Mouse (Mus musculus) thymus, adult 2 months (tissue): ENCODE data around the gene Sycp2l. TPM values are rescaled to one million over a fixed set of nuclear protein-coding genes. Genes with fewer than 3 reads are reported as not detected.

Source experiments
- DNase-seq: peaks from one replicate; pipeline ENCODE4 v3.0.0; 2021
- H3K27ac ChIP-seq: fragments of 200-500 bp; 2 replicates; pipeline ENCODE4 v1.5.1; 2012; ENCODE audit warnings: low read length, control low read depth; ENCODE audit not compliant: control insufficient read depth, insufficient read depth
- H3K27me3 ChIP-seq: fragments of 200-500 bp; 2 replicates; pipeline ENCODE4 v1.6.1; 2012; ENCODE audit warnings: mild to moderate bottlenecking, low read length, moderate library complexity, mixed read lengths; ENCODE audit not compliant: control insufficient read depth, insufficient read depth
- H3K36me3 ChIP-seq: fragments of 200-500 bp; 2 replicates; pipeline ENCODE4 v1.6.1; 2012; ENCODE audit warnings: mild to moderate bottlenecking, low read length, moderate library complexity; ENCODE audit not compliant: control insufficient read depth, insufficient read depth
- H3K4me1 ChIP-seq: fragments of 200-500 bp; replicated peaks from 2 replicates; pipeline ENCODE4 v1.6.1; 2012; ENCODE audit warnings: low read length; ENCODE audit not compliant: control insufficient read depth, insufficient read depth
- H3K4me3 ChIP-seq: fragments of 200-500 bp; 2 replicates; pipeline ENCODE4 v1.5.1; 2012; ENCODE audit warnings: mild to moderate bottlenecking, low read length, control low read depth, moderate library complexity; ENCODE audit not compliant: control insufficient read depth, insufficient read depth
- CTCF ChIP-seq: fragments of 200-500 bp; IDR thresholded peaks from 2 replicates; pipeline ENCODE4 v1.5.1; 2012; ENCODE audit warnings: mild to moderate bottlenecking, control low read depth, low read length, moderate library complexity, borderline replicate concordance; ENCODE audit not compliant: control insufficient read depth, poor library complexity, insufficient read depth; ENCODE audit errors: extremely low read depth
- POLR2A ChIP-seq: fragments of 200-500 bp; IDR thresholded peaks from 2 replicates; pipeline ENCODE4 v1.6.1; 2012; ENCODE audit warnings: mild to moderate bottlenecking, low read length, control low read depth, moderate library complexity; ENCODE audit not compliant: control insufficient read depth, poor library complexity, insufficient read depth; ENCODE audit errors: extremely low read depth
- WGBS: fragments of 180-500 bp; shearing (Covaris S2); methylation state at CpG from one replicate; pipeline ENCODE4 v1.1.7; 2018; 5-methylcytosine and 5-hydroxymethylcytosine counted together
- polyA plus RNA-seq: library from polyadenylated mRNA; depleted of rRNA; stranded (reverse); fragments of >200 nt; gene quantifications from 2 replicates; pipeline ENCODE4 v1.2.3, GENCODE M21; 2012; rRNA removed

Gene Sycp2l
- polyA plus RNA-seq, 1 experiment = 0.03 TPM

- no peak for DNase-seq
Observed at GRCm38 (mm10) chr13:41219056-41219455, 104.9 kb downstream of the Sycp2l start.

DNA sequence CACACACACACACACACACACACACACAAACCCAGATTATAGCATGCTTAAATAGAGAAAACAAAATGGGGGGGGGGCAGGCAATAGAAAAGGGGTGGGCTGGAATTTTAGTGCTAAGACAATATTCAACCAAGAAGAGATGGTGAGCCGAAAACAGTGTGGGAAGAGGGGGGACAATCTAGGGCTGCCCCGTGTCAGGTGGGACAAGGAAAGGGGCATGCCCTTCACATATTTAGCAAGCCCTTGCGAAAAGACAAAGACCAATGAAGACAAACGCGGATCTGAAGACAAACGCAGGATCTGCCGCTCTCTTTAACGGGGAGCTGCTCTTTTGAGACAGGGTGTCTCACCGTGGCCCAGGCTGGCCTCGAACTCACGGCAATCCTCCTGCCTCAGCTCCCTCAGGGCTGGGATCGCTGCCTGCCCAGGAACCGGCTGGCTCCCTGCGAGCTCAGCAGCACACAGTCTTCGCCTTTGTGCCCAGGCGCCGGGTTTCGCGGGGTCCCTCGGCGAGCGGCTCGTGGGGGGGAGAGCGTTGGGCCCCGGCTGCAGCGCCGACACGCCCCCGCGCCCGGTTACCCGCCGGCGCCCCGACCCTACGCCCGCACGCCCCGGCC, 105.7 kb downstream of the Sycp2l start:
- 4% methylated on average over 39 of the region's 39 CpGs for WGBS
- H3K27me3 ChIP-seq = no peaks in the 10 kb centered on the region
- H3K36me3 ChIP-seq = no peaks in the 10 kb centered on the region
- no peak overlapping the region for H3K27ac ChIP-seq
- peak; percentile 8 for DNase-seq
- no peak for TF ChIP-seq CTCF
- no peak for TF ChIP-seq POLR2A
- H3K4me3 ChIP-seq = peak overlapping the region; percentile 21; the same call in 1 of the 2 replicates
- H3K4me1 ChIP-seq = no peaks in the 10 kb centered on the region

More at GRCm38 (mm10) chr13:41219056-41219455, 104.9 kb downstream of the Sycp2l start:
- no peaks in the 10 kb centered on the region for H3K27me3 ChIP-seq
- H3K36me3 ChIP-seq = no peaks in the 10 kb centered on the region
- H3K4me3 ChIP-seq = no peak overlapping the region
- WGBS = 46% methylated on average over 1 of the region's 1 CpGs
- no peak overlapping the region for H3K27ac ChIP-seq
- no peak for TF ChIP-seq CTCF
- TF ChIP-seq POLR2A = no peak
- no peaks in the 10 kb centered on the region for H3K4me1 ChIP-seq

GRCm38 (mm10) chr13:41220304-41220834, 106.3 kb downstream of the Sycp2l start, which contains the start of gene Elovl2:
Elovl2 (minus strand) TSS chr13:41220405.
- peak; percentile 60 for DNase-seq
- 7% methylated on average over 73 of the region's 77 CpGs for WGBS
- H3K4me3 ChIP-seq = peak within 1 kb of the TSS; percentile 21
- H3K27ac ChIP-seq = no peak within 1 kb of the TSS
- H3K4me1 ChIP-seq = no peaks in the 10 kb centered on the region
- H3K27me3 ChIP-seq = no peaks in the 10 kb centered on the region
- no peak for TF ChIP-seq POLR2A
- peak; percentile 72 for TF ChIP-seq CTCF
- no peaks in the 10 kb centered on the region for H3K36me3 ChIP-seq

Other genes with a start within 250 kb of the Sycp2l start
- 56.6 and 60.2 TPM in 2 replicates for gene Pak1ip1, start 113.3 kb upstream of the Sycp2l start, polyA plus RNA-seq
- gene Tmem14c, start 98.0 kb upstream of the Sycp2l start, polyA plus RNA-seq = 126 and 138 TPM in 2 replicates
- 0.10 and 0.13 TPM in 2 replicates for gene Mak, start 34.6 kb upstream of the Sycp2l start, polyA plus RNA-seq
- gene Gcm2, start 3.3 kb upstream of the Sycp2l start, polyA plus RNA-seq = 0.08 and 0.23 TPM in 2 replicates
- gene Elovl2, start 106.1 kb downstream of the Sycp2l start, polyA plus RNA-seq = 0.16 and 0.31 TPM in 2 replicates
- gene Smim13, start 135.5 kb downstream of the Sycp2l start, polyA plus RNA-seq = 9.9 and 13.4 TPM in 2 replicates
- gene Gm17364, start 159.7 kb downstream of the Sycp2l start, polyA plus RNA-seq = not detected in 2 replicates